Mouse (Mus musculus) ES-Bruce4 (cell line): ENCODE data around the gene Ccdc184. TPM values are rescaled to one million over a fixed set of nuclear protein-coding genes. Genes with fewer than 3 reads are reported as not detected.

Experiments used
- H3K27ac ChIP-seq: 2 replicates; pipeline ENCODE4 v1.5.1; 2012; ENCODE audit warnings: low read length, inconsistent platforms; ENCODE audit not compliant: insufficient read depth
- H3K27me3 ChIP-seq: 2 replicates; pipeline ENCODE4 v1.6.1; 2012; ENCODE audit warnings: mild to moderate bottlenecking, low read length, inconsistent platforms; ENCODE audit not compliant: control insufficient read depth, poor library complexity, insufficient read depth, severe bottlenecking
- H3K36me3 ChIP-seq: 2 replicates; pipeline ENCODE4 v1.6.1; 2012; ENCODE audit warnings: inconsistent platforms, mild to moderate bottlenecking, low read length, moderate library complexity; ENCODE audit not compliant: control insufficient read depth, poor library complexity, insufficient read depth, severe bottlenecking
- H3K4me1 ChIP-seq: one replicate; pipeline ENCODE4 v1.8.1; 2011; ENCODE audit warnings: low read length; ENCODE audit not compliant: control insufficient read depth, insufficient read depth
- H3K4me3 ChIP-seq: 2 replicates; pipeline ENCODE4 v1.5.1; 2011; ENCODE audit warnings: low read depth, mild to moderate bottlenecking, low read length
- H3K9ac ChIP-seq: 2 replicates; pipeline ENCODE4 v1.6.1; 2012; ENCODE audit warnings: low read depth, mild to moderate bottlenecking, inconsistent platforms; ENCODE audit not compliant: poor library complexity, severe bottlenecking
- H3K9me3 ChIP-seq: replicated peaks from 2 replicates; pipeline ENCODE4 v1.6.1; 2012; ENCODE audit warnings: mild to moderate bottlenecking, low read length, inconsistent platforms; ENCODE audit not compliant: control insufficient read depth, poor library complexity, insufficient read depth, severe bottlenecking
- CTCF ChIP-seq: IDR thresholded peaks from one replicate; pipeline ENCODE4 v1.8.1; 2011; ENCODE audit warnings: low read depth, low read length
- EP300 ChIP-seq: IDR thresholded peaks from 2 replicates; pipeline ENCODE4 v1.6.1; 2011; ENCODE audit warnings: low read depth, low read length; ENCODE audit not compliant: insufficient read depth
- POLR2A ChIP-seq: IDR thresholded peaks from one replicate; pipeline ENCODE4 v1.8.1; 2011; ENCODE audit warnings: low read length; ENCODE audit not compliant: insufficient read depth
- polyA plus RNA-seq: library from polyadenylated mRNA; stranded (reverse); fragments of >200 nt; gene quantifications from 2 replicates; pipeline ENCODE4 v1.2.4, GENCODE M21; 2011; ENCODE audit warnings: low read depth; ENCODE audit not compliant: missing spikeins, insufficient read depth, insufficient read length

The Ccdc184 gene
- polyA plus RNA-seq = 0.81 and 1.8 TPM in 2 replicates

DNA sequence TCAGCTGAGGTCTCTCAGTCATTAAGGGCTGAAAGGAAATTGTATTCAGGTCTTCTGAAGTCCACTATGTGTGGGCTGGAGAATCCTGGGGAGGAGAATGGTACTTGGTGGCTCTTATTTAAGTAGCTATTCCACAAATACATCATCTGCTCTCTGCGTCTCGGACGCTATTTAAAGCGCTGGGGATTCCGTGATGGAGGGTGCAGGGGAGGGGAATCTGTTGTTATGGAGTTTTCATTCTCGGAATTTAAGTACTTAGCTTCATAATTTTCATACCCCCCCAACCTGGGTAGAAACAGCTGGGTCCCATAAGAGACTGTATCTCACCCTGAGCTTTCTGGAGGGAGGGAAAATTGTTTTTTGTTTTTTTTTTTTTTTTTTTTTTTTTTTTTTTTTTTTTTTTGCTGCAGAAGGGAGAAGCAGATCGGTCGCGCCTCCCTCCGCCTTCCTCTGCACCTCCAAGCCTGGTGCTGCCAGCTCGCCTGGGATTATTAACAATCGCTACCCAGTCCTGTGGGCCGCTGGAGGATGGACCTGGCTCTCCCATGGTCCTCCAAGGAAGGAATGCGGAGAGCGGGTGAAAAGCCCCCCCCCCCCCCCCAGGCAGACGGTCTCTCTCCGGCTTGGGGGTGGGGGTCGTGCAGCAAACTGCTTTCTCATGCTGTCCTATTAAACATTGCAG, at the start of gene Ccdc184:
Ccdc184 (plus strand) TSS at position 196 of the 682 bp plus-strand sequence.
- Histone ChIP-seq H3K36me3 (no peaks in the 10 kb centered on the region), H3K4me1 (no peaks in the 10 kb centered on the region), H3K9ac (no peak within 1 kb of the TSS), H3K4me3 (peak within 1 kb of the TSS; percentile 63), H3K27me3 (no peaks in the 10 kb centered on the region), H3K27ac (no peak within 1 kb of the TSS), H3K9me3 (no peaks in the 10 kb centered on the region)
- TF ChIP-seq EP300 (no peak), CTCF (no peak), POLR2A (no peak)

DNA sequence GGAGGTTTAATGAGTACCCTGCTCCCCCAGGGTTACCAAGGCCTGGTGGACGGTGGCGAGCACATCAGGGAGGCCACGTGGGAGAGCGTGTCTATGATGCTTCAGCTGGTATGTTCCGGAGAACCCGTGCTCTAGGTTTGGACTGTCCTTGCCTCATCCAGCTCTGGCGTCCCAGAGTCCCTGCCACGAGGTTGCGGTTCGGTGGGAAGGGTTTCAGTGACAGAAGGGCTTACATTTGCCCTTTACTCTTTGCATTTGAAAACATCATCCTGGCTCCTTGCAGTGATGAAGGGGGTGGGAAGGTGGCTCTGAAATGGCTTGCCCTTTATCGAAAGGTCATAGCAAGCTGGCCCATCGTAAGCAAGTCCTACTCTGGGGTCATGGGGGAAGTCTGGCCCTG, 47.6 kb upstream of the Ccdc184 start:
- H3K27ac ChIP-seq = no peak overlapping the region
- no peak overlapping the region for H3K4me3 ChIP-seq
- H3K4me1 ChIP-seq = peaks cover 4% of the 10 kb centered on the region
- H3K36me3 ChIP-seq = no peaks in the 10 kb centered on the region; the same call in 1 of the 2 replicates
- H3K9ac ChIP-seq = no peak overlapping the region
- no peaks in the 10 kb centered on the region for H3K9me3 ChIP-seq
- TF ChIP-seq POLR2A = no peak
- TF ChIP-seq CTCF = no peak
- no peak for TF ChIP-seq EP300
- H3K27me3 ChIP-seq = no peaks in the 10 kb centered on the region

DNA sequence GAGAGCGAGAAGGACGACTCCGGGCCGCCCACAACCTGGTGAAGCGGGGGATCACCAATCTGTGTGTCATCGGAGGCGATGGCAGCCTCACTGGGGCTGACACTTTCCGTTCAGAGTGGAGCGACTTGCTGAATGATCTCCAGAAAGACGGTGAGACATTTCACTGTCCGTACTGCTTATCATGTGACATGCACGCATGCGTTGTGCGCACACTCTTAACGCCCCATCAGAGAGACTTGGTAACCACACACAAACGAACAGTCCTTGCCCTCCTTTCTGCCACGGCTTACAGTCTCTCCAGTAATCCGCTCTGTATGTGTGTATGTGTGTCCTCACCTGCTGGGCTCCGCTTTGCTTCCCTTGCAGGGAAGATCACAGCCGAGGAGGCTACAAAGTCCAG, 46.1 kb upstream of the Ccdc184 start:
- H3K4me3 ChIP-seq = peak overlapping the region; percentile 9; the same call in 1 of the 2 replicates

DNA sequence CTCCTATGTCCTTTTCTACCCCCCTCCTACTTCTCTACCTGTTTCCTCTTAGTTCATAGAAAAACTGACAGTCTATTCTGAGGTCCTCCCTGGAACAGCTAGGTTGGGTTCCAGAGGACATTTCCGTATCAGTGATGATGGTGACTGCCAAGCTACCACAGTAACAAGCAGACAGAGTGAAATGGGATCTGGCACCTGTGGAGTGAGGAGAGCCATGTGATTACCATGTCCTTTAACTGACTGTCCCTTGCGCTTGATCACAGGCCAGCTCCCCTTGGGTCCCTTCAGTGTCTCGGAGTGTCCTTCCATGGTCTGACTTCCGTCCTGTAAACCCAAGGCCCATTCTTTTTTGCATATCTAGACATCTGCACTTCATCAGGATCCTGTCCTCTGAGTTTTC, 36.0 kb upstream of the Ccdc184 start:
- no peak for TF ChIP-seq POLR2A
- Histone ChIP-seq H3K27me3 (no peaks in the 10 kb centered on the region), H3K9me3 (no peaks in the 10 kb centered on the region), H3K4me1 (no peaks in the 10 kb centered on the region), H3K36me3 (peaks cover 6% of the 10 kb centered on the region; the same call in 1 of the 2 replicates), H3K27ac (no peak overlapping the region), H3K9ac (no peak overlapping the region), H3K4me3 (no peak overlapping the region)

More for the DNA sequence above, 46.1 kb upstream of the Ccdc184 start:
- TF ChIP-seq EP300 = no peak
- TF ChIP-seq CTCF = no peak
- no peak for TF ChIP-seq POLR2A
- peaks cover 2% of the 10 kb centered on the region for H3K4me1 ChIP-seq
- H3K9ac ChIP-seq = no peak overlapping the region
- H3K36me3 ChIP-seq = no peaks in the 10 kb centered on the region; the same call in 1 of the 2 replicates
- no peak overlapping the region for H3K27ac ChIP-seq
- no peaks in the 10 kb centered on the region for H3K27me3 ChIP-seq
- no peaks in the 10 kb centered on the region for H3K9me3 ChIP-seq

DNA sequence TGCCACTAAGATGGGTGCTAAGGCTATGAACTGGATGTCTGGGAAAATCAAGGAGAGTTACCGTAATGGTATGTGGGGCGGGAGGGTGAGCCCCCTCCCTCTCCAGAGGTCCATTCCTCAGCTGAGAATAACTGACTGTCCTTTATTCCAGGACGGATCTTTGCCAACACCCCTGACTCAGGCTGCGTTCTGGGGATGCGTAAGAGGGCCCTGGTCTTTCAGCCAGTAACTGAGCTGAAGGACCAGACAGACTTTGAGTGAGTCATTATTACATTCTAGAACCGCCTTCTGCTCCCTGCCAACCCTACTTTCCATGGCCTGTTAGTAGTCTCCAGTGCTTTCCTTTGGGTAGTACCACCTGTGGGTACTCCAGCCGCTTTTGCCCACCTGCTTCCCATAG, 35.5 kb upstream of the Ccdc184 start:
- Histone ChIP-seq H3K27me3 (no peaks in the 10 kb centered on the region), H3K9me3 (no peaks in the 10 kb centered on the region), H3K36me3 (peaks cover 6% of the 10 kb centered on the region; the same call in 1 of the 2 replicates), H3K4me3 (no peak overlapping the region), H3K4me1 (no peaks in the 10 kb centered on the region), H3K27ac (no peak overlapping the region), H3K9ac (no peak overlapping the region)
- TF ChIP-seq CTCF (no peak), POLR2A (no peak)

DNA sequence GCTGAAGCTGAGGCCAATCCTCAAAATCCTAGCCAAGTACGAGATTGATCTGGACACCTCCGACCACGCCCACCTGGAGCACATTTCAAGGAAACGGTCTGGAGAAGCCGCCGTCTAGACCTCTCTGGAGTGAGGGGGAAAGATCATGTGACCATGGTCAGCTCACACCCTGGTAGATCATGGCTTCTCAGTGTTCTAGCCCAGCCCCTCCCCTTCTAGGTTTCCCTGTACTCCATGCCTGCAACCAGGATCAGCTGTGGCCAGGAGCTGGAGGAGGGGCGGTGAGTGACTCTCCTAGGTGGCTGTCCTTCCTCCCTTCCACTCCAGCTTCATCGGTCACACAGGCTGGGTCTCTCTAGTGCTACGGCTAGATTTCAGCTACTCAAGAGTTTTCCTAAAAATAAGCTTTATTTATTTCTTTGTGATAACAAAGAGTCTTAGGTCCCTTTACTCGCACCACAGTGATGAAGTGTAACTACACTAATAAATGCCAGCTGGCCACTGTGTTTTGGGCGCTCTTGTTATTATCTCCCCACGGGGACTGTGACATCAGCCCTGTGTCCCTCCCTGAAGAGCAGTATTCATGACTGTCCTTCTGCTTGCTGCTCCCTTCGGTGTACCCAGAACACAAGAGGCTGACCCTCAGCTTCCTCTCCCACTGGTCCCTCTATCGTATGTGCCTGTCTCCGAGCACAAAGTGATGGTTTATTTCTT, 34.9 kb upstream of the Ccdc184 start:
- no peaks in the 10 kb centered on the region for H3K4me1 ChIP-seq
- H3K4me3 ChIP-seq = no peak overlapping the region
- H3K36me3 ChIP-seq = peaks cover 6% of the 10 kb centered on the region; the same call in 1 of the 2 replicates
- no peak overlapping the region for H3K9ac ChIP-seq
- TF ChIP-seq EP300 = no peak
- TF ChIP-seq POLR2A = no peak
- H3K27me3 ChIP-seq = no peaks in the 10 kb centered on the region
- no peaks in the 10 kb centered on the region for H3K9me3 ChIP-seq
- no peak overlapping the region for H3K27ac ChIP-seq
